ENCODE assay signal across 10 mouse cellular contexts in the genomic region with DNA sequence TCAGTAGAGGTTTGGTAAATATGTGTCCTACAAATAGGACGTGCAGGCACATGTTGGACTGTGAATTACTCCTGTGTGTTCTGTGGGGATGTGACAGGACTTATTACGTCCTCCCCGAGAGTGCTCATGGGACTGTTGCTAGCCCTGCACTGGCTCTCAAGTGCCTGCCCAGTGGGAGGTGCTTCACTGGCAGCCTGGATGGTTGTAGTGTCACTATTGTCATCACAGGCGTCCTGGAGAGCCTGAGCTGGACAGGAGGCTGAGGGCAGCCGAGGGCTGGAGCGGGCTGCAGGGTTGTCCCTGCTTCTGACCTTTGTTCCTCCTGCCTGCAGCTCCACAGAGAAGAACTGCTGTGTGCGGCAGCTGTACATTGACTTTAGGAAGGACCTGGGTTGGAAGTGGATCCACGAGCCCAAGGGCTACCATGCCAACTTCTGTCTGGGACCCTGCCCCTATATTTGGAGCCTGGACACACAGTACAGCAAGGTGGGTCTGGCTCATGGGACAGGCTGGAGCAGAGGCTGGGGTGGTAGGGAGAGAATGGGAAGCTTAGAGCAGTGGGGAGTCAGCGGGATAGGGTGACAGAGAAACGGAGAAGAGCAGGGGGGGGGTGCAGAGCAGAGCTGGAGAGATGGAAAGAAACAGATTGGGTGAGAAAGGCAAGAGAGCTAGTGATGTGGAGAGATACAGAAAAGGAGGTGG. TPM values are rescaled to one million over a fixed set of nuclear protein-coding genes. Genes with fewer than 3 reads are reported as not detected.
DNase-seq lines count a peak whose midpoint lies in the region; ATAC-seq and TF ChIP-seq lines count a peak whose summit lies in the region.
"Had no signal": no experiment of that assay in that cellular context is flagged by ENCODE, and none has a peak within 500 bp of the region (broad histone marks: within the 10 kb centered on the region; RNA-seq: fewer than 3 reads in every experiment).

No protein-coding gene starts in this region.

- H3K4me3 ChIP-seq in liver, embryonic 11.5 days (ENCODE audit: low read depth, low read length): no peak overlapping the region
- no peak overlapping the region for H3K4me3 ChIP-seq in stomach, postnatal 0 days (ENCODE audit: low read depth, low read length)

- peaks cover 31% of the 10 kb centered on the region for H3K36me3 ChIP-seq in liver, embryonic 11.5 days (ENCODE audit: control insufficient read depth, insufficient read depth, low read length)
- H3K36me3 ChIP-seq in stomach, postnatal 0 days (ENCODE audit: control insufficient read depth, insufficient read depth, low read length): no peaks in the 10 kb centered on the region

- H3K27ac ChIP-seq in liver, embryonic 11.5 days (ENCODE audit: low read depth, low read length): peak overlapping the region; percentile 36
- no peak overlapping the region for H3K27ac ChIP-seq in stomach, postnatal 0 days (replicated peaks)

- ATAC-seq in liver, embryonic 11.5 days (replicated peaks; ENCODE audit: low FRiP score): peak; percentile 48
- no peak for ATAC-seq in stomach, postnatal 0 days (ENCODE audit: low FRiP score, low TSS enrichment)
- ATAC-seq in megakaryocyte-erythroid progenitor cell, adult 5-6 weeks (replicated peaks; ENCODE audit: low FRiP score, low TSS enrichment, poor library complexity, severe bottlenecking): no peak

- WGBS in liver, embryonic 11.5 days: 47% methylated on average over 10 of the region's 10 CpGs
- WGBS in stomach, postnatal 0 days: 50% methylated on average over 10 of the region's 10 CpGs

- no peak for TF ChIP-seq EP300 in stomach, postnatal 0 days (optimal IDR thresholded peaks at IDR 0.05)

- H3K9me3 ChIP-seq in liver, embryonic 11.5 days (ENCODE audit: control insufficient read depth, low read length): peaks cover 7% of the 10 kb centered on the region; the same call in 1 of the 2 replicates
- no peaks in the 10 kb centered on the region for H3K9me3 ChIP-seq in stomach, postnatal 0 days (ENCODE audit: control insufficient read depth, low read length)

- DNase-seq in adrenal gland, postnatal 14 days: peak; percentile 52
- DNase-seq in adrenal gland, adult 8-10 months: no peak
- DNase-seq in urinary bladder, postnatal 14 days (ENCODE audit: low spot score): peak; percentile 52
- no peak for DNase-seq in urinary bladder, adult 2 months (ENCODE audit: low spot score)
- no peak for DNase-seq in liver, embryonic 11.5 days (ENCODE audit: low spot score)
- no peak for DNase-seq in stomach, postnatal 0 days (ENCODE audit: low spot score)
- DNase-seq in layer of hippocampus, postnatal 25 days (ENCODE audit: extremely low spot score in 1 of 2, low spot score in 1 of 2): no peak
- DNase-seq: cerebellum, postnatal 36 days had no signal

- H3K4me1 ChIP-seq in liver, embryonic 11.5 days (replicated peaks; ENCODE audit: control insufficient read depth, insufficient read depth, low read length): peaks cover 41% of the 10 kb centered on the region
- H3K4me1 ChIP-seq in stomach, postnatal 0 days (replicated peaks; ENCODE audit: control insufficient read depth, insufficient read depth): peaks cover 4% of the 10 kb centered on the region; the same call in 1 of the 2 replicates

- no peak overlapping the region for H3K9ac ChIP-seq in liver, embryonic 11.5 days (ENCODE audit: low read depth, low read length)
- no peak overlapping the region for H3K9ac ChIP-seq in stomach, postnatal 0 days (ENCODE audit: low read length)

- no peaks in the 10 kb centered on the region for H3K27me3 ChIP-seq in liver, embryonic 11.5 days (replicated peaks; ENCODE audit: control insufficient read depth, insufficient read depth, low read length)
- no peaks in the 10 kb centered on the region for H3K27me3 ChIP-seq in stomach, postnatal 0 days (ENCODE audit: control insufficient read depth, insufficient read depth, low read length)

- peak overlapping the region; percentile 52 for H3K4me2 ChIP-seq in liver, embryonic 11.5 days
- no peak overlapping the region for H3K4me2 ChIP-seq in stomach, postnatal 0 days (replicated peaks; ENCODE audit: low read depth)

- no peak for TF ChIP-seq CTCF in stomach, postnatal 0 days (IDR thresholded peaks at IDR 0.05; ENCODE audit: low read depth)

RNA-seq across cellular contexts. Expression of gene Ccdc97, which starts 14.9 kb away (rescaled TPM):
- 43.8 and 45.0 TPM in 2 replicates for total RNA-seq in adrenal gland, postnatal 14 days (2021)
- total RNA-seq in adrenal gland, adult 8-10 months (2022): 10 to 100 TPM; 51.3 to 63.7 (median 56.9) TPM
- 42.4 and 49.7 TPM in 2 replicates for polyA plus RNA-seq in urinary bladder, adult 2 months (2012; rRNA removed)
- polyA plus RNA-seq in liver, embryonic 11.5 days (2014; fragmentation: Nextera tagmentation; extraction: Ambion mirVana): 33.2 and 33.9 TPM in 2 replicates
- polyA plus RNA-seq in stomach, postnatal 0 days (2015; fragmentation: Nextera tagmentation; extraction: Ambion mirVana): 7.9 and 10.2 TPM in 2 replicates
- total RNA-seq in megakaryocyte-erythroid progenitor cell, adult 5-6 weeks (2014; fragmentation: Nextera tagmentation): 43.5 and 59.8 TPM in 2 replicates
- total RNA-seq in megakaryocyte-erythroid progenitor cell, adult 5-6 weeks (2017): 7.0 and 18.6 TPM in 2 replicates
- 10 to 100 TPM; 54.6 to 58.5 TPM for total RNA-seq in layer of hippocampus, postnatal 25 days (2021)

RNA-seq across cellular contexts. Expression of gene Tgfb1, which starts 17.1 kb away (rescaled TPM):
- total RNA-seq in adrenal gland, postnatal 14 days (2021): 52.7 and 68.0 TPM in 2 replicates
- 10 to 100 TPM; 23.8 to 41.1 (median 32.4) TPM for total RNA-seq in adrenal gland, adult 8-10 months (2022)
- polyA plus RNA-seq in urinary bladder, adult 2 months (2012; rRNA removed): 16.2 and 27.6 TPM in 2 replicates
- 14.4 and 16.4 TPM in 2 replicates for polyA plus RNA-seq in liver, embryonic 11.5 days (2014; fragmentation: Nextera tagmentation; extraction: Ambion mirVana)
- 1.4 and 1.6 TPM in 2 replicates for polyA plus RNA-seq in stomach, postnatal 0 days (2015; fragmentation: Nextera tagmentation; extraction: Ambion mirVana)
- total RNA-seq in megakaryocyte-erythroid progenitor cell, adult 5-6 weeks (2014; fragmentation: Nextera tagmentation): 156 and 169 TPM in 2 replicates
- 26.0 and 27.0 TPM in 2 replicates for total RNA-seq in megakaryocyte-erythroid progenitor cell, adult 5-6 weeks (2017)
- total RNA-seq in layer of hippocampus, postnatal 25 days (2021): 1 to 10 TPM; 7.0 to 8.6 TPM

RNA-seq across cellular contexts. Expression of gene B9d2, which starts 23.4 kb away (rescaled TPM):
- 17.8 TPM in 2 replicates for total RNA-seq in adrenal gland, postnatal 14 days (2021)
- 10 to 100 TPM; 17.7 to 27.0 (median 21.4) TPM for total RNA-seq in adrenal gland, adult 8-10 months (2022)
- polyA plus RNA-seq in urinary bladder, adult 2 months (2012; rRNA removed): 25.6 TPM in 2 replicates
- 38.2 and 40.9 TPM in 2 replicates for polyA plus RNA-seq in liver, embryonic 11.5 days (2014; fragmentation: Nextera tagmentation; extraction: Ambion mirVana)
- polyA plus RNA-seq in stomach, postnatal 0 days (2015; fragmentation: Nextera tagmentation; extraction: Ambion mirVana): 11.6 and 12.5 TPM in 2 replicates
- total RNA-seq in megakaryocyte-erythroid progenitor cell, adult 5-6 weeks (2014; fragmentation: Nextera tagmentation): 34.6 and 35.2 TPM in 2 replicates
- 42.8 and 45.5 TPM in 2 replicates for total RNA-seq in megakaryocyte-erythroid progenitor cell, adult 5-6 weeks (2017)
- 10 to 100 TPM; 25.2 to 25.7 TPM for total RNA-seq in layer of hippocampus, postnatal 25 days (2021)

RNA-seq across cellular contexts. Expression of gene Tmem91, which starts 29.0 kb away (rescaled TPM):
- total RNA-seq in adrenal gland, postnatal 14 days (2021): 0.78 and 0.86 TPM in 2 replicates
- total RNA-seq in adrenal gland, adult 8-10 months (2022): under 1 TPM in 1 of 4 experiments, not detected in 3; 0.77 TPM
- polyA plus RNA-seq in urinary bladder, adult 2 months (2012; rRNA removed): 1.1 and 1.3 TPM in 2 replicates
- polyA plus RNA-seq in liver, embryonic 11.5 days (2014; fragmentation: Nextera tagmentation; extraction: Ambion mirVana): 2.5 and 3.3 TPM in 2 replicates
- polyA plus RNA-seq in stomach, postnatal 0 days (2015; fragmentation: Nextera tagmentation; extraction: Ambion mirVana): 0.78 and 0.92 TPM in 2 replicates
- 2.2 TPM in 1 of 2 replicates, not detected in the other for total RNA-seq in megakaryocyte-erythroid progenitor cell, adult 5-6 weeks (2014; fragmentation: Nextera tagmentation)
- total RNA-seq in megakaryocyte-erythroid progenitor cell, adult 5-6 weeks (2017): not detected in 2 replicates
- 10 to 100 TPM; 12.7 to 16.5 TPM for total RNA-seq in layer of hippocampus, postnatal 25 days (2021)
- total RNA-seq: gastrocnemius, adult 8-10 months had no signal

RNA-seq across cellular contexts. Expression of gene Exosc5, which starts 45.0 kb away (rescaled TPM):
- total RNA-seq in adrenal gland, postnatal 14 days (2021): 43.3 and 53.2 TPM in 2 replicates
- total RNA-seq in adrenal gland, adult 8-10 months (2022): 10 to 100 TPM; 42.0 to 62.6 (median 51.4) TPM
- 50.4 and 64.6 TPM in 2 replicates for polyA plus RNA-seq in urinary bladder, adult 2 months (2012; rRNA removed)
- 125 and 139 TPM in 2 replicates for polyA plus RNA-seq in liver, embryonic 11.5 days (2014; fragmentation: Nextera tagmentation; extraction: Ambion mirVana)
- polyA plus RNA-seq in stomach, postnatal 0 days (2015; fragmentation: Nextera tagmentation; extraction: Ambion mirVana): 63.8 and 65.1 TPM in 2 replicates
- total RNA-seq in megakaryocyte-erythroid progenitor cell, adult 5-6 weeks (2014; fragmentation: Nextera tagmentation): 69.2 and 123 TPM in 2 replicates
- total RNA-seq in megakaryocyte-erythroid progenitor cell, adult 5-6 weeks (2017): 34.9 and 43.9 TPM in 2 replicates
- 10 to 100 TPM; 26.4 to 30.5 TPM for total RNA-seq in layer of hippocampus, postnatal 25 days (2021)

Comparison
In these comparisons a context has a peak if more than half of its experiments do, and no peak if none do; other contexts are left out.
1. DNase-seq: peak in adrenal gland, postnatal 14 days (single experiment) and urinary bladder, postnatal 14 days (single experiment); none in adrenal gland, adult 8-10 months (single experiment), urinary bladder, adult 2 months (single experiment), liver, embryonic 11.5 days (single experiment), stomach, postnatal 0 days (single experiment) and layer of hippocampus, postnatal 25 days (0 of 2).